Mouse (Mus musculus) C3H10T1/2 (cell line): Measurements from ENCODE around the gene Zdhhc19. TPM values are rescaled to one million over a fixed set of nuclear protein-coding genes. Genes with fewer than 3 reads are reported as not detected.

Experiments used
- polyA plus RNA-seq, 2 experiments: library from polyadenylated mRNA; unstranded; fragments of >200 nt; fragmentation: generic; extraction: Trizol; gene quantifications; one replicate each; pipeline ENCODE4 v1.2.1; 2012; ENCODE audit warnings: missing spikeins in 2 of 2

Gene Zdhhc19
- polyA plus RNA-seq: not detected

GRCm38 (mm10) chr16:32495965-32496364 is at the start of gene Zdhhc19:
Zdhhc19 (plus strand) TSS chr16:32496265.

GRCm38 (mm10) chr16:32487234-32488111 is 8.6 kb upstream of the Zdhhc19 start, which contains the start of gene Slc51a:
Slc51a (minus strand) TSS chr16:32487879.

GRCm38 (mm10) chr16:32608712-32609400 is 112.8 kb downstream of the Zdhhc19 start, which contains the start of gene Tfrc:
Tfrc (plus strand) TSS chr16:32608920.

Other genes starting within 250 kb of the Zdhhc19 start
- 1 to 10 TPM in 1 of 2 experiments, under 1 TPM in 1; 0.44 to 3.6 TPM for gene Fbxo45, start 249.1 kb upstream of the Zdhhc19 start, polyA plus RNA-seq
- 10 to 100 TPM in 1 of 2 experiments, 1 to 10 TPM in 1; 4.1 to 11.1 TPM for gene Wdr53, start 249.0 kb upstream of the Zdhhc19 start, polyA plus RNA-seq
- not detected for gene Smco1, start 224.8 kb upstream of the Zdhhc19 start, polyA plus RNA-seq
- 1 to 10 TPM; 1.7 to 5.0 TPM for gene Rnf168, start 218.8 kb upstream of the Zdhhc19 start, polyA plus RNA-seq
- gene Ubxn7, start 164.0 kb upstream of the Zdhhc19 start, polyA plus RNA-seq: 1 to 10 TPM in 1 of 2 experiments, under 1 TPM in 1; 0.32 to 3.5 TPM
- under 1 TPM in 1 of 2 experiments, not detected in 1; 0.06 TPM for gene Tm4sf19, start 95.8 kb upstream of the Zdhhc19 start, polyA plus RNA-seq
- gene Tctex1d2, start 76.6 kb upstream of the Zdhhc19 start, polyA plus RNA-seq: 10 to 100 TPM in 1 of 2 experiments, 1 to 10 TPM in 1; 2.8 to 19.6 TPM
- gene Pcyt1a, start 65.3 kb upstream of the Zdhhc19 start, polyA plus RNA-seq: 10 to 100 TPM in 1 of 2 experiments, 1 to 10 TPM in 1; 2.3 to 16.0 TPM
- under 1 TPM; 0.42 to 0.95 TPM for gene Slc51a, start 8.4 kb upstream of the Zdhhc19 start, polyA plus RNA-seq
- gene Tfrc, start 112.7 kb downstream of the Zdhhc19 start, polyA plus RNA-seq: 1 to 10 TPM; 1.2 to 1.3 TPM
- gene Tnk2, start 147.6 kb downstream of the Zdhhc19 start, polyA plus RNA-seq: 10 to 100 TPM; 31.4 to 40.3 TPM
- gene Muc4, start 239.6 kb downstream of the Zdhhc19 start, polyA plus RNA-seq: not detected